Mouse (Mus musculus): ENCODE results near the gene Rasl11b.
A peak's percentile ranks its signal among the peaks of the same experiment; 100 is the strongest.

The Rasl11b gene

DNA sequence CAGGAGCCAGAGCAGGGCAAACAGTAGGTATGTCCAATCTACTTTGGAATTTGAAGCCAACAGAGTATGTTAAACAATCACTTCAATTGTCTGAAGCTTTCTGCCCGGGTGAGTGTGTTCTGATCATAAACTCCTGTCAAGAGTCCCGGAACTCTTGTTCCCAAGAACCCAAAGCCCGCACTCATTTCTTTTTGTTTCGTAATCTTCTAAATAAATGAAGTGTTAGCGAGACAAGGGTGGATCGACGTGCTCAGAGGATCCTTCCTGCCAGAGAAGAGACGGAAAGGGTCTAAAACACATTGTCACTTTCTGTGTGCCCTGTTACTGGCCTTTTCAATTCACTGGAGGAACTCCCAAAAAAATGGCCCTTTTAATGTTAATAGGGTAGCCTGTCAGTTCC lies 6.2 kb upstream of the Rasl11b start:
- no peak for DNase-seq

DNA sequence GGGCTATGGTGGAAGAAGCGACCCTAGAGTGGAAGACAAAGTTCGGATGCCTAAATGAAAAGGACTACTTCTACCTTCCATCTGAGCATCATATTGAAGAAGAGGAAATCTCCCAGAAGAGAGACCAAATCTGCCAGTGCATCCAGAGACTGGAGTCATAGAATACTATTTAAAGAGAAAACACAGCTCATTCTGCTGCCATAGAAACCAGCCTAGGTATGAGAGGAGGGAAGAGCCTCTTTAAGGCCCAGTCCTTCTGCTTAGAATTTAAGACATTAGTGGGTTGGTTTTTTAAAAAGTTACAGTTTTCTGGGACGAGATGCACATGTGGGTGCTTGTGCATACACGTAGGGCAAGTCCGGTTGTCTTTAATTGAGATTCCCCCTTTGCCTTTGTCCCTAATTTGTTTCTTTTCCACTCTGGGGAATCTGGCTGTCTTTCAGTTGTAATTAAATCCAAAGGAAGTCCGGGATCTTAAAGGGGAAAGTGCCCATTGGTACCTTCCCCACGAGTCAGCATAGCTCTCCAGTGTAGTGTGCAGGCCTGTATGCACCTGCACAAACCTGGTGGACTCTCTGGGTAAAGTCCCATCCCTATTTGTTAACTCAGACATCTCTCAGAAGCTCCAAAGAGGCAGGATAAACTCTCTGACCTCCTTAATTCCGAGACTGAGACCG lies 5.5 kb upstream of the Rasl11b start:
- DNase-seq: peak in 1 of 2 experiments; percentile 42

DNA sequence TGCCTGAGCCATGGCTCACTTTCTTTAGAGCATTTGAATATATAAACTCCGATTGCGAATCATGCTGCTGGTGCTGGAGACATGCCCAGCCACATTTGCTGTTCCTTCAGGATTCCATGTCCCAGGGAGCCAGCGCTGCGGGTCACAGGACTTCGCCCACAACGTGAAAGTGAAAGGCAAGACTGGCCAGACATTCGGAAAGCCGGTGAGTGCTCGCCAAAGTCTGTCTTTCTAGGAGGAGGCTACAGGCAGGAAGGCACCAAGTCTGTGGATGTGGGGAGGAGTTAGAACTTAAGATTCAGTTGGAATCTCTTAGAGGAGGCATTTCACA lies 5.0 kb upstream of the Rasl11b start:
- DNase-seq: peak; percentile 54 to 64

DNA sequence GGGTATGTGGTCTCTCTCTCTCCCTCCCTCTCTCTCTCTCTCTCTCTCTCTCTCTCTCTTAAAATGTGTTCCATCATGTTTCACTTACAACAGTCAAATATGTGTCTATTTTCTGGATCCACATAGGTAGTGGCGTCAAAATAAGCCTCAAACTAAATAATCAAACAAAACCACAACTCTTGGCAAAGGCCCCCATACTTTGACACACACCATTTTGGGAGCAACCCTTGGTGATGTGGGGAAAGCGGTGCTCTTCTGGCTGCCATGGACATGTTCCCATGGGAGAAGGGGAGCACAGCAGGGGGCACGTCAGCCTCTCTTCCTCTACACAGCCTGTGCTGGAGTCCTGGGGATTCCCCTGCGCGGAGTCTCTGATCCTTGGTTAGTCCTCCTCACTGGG lies 4.2 kb upstream of the Rasl11b start:
- no peak for DNase-seq

DNA sequence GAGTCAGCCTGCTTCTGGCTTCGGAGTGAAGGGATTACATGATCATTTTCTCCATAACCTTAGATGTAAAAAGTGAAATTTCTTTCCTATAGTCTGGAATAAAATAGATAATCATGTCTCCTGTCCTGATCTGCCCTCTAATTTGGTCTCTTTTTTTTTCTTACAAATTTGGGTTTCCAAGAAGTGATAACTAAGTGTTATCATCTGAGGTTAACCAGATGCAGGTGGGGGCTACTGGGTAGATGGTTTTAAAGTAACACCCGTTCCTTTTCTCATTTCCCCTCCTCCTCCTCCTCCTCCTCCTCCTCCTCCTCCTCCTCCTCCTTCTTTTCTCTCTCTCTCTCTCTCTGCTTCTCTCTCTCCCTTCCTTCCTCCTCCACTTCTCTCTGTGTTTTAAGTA lies 2.1 kb upstream of the Rasl11b start:
- DNase-seq: no peak

DNA sequence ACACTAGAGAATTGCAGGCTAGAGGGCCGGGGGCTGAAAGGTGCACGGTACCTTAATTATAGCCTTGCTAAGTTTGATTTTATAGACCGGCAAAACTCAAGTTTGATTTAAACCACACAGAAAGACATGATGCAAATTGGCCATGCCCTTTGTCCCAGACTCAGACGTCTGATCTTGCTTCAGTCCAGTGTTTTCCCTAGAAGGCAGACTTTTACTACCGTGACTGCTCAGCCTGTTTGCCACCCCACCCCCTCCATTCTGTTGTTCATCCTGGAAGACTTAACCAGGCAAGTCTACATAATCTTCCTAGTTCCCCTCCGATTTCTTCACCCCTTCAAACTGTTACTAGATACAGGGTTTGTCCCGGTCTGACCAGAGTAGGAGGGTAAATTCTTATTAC lies 1.5 kb upstream of the Rasl11b start:
- peak in 1 of 2 experiments; percentile 35 for DNase-seq

DNA sequence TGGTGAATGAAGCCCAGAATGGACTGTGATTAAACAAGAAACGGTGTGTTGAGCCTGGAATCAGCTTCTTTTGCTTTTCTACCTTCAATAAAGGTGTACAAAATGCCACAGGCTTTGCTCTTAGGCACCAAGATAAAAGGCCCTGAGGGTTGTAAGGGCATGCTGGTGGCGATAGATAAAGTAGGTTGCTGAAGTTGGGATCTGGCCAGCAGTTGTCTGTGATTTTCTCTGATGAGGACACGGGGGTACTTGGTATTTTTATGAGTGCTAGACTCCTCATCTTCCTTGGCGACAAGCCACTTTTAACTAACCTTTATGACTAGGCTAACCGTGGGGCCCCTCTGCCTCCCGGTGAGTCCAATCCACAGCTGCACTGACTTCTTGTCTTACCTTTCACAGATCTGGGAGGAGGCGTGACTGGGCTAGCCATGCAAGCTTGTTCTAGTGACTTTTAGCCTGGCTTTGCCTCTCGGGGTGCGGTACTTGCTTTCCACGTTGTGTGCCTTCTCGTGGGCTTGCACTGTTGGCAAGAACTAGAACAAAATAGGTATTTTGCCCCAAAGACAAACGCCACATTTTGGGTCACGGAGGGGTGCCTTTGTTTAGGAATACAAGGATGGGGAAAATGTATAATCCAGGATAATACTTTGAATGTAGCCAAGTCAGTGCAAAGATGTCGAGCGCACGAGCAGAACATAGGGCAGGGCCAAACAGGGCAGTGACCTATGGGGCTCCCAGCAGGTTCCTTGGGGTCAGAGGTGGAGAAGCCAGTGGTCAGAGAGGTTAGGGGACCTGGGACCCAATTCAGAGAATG lies 852 bp upstream of the Rasl11b start:
- DNase-seq: no peak

DNA sequence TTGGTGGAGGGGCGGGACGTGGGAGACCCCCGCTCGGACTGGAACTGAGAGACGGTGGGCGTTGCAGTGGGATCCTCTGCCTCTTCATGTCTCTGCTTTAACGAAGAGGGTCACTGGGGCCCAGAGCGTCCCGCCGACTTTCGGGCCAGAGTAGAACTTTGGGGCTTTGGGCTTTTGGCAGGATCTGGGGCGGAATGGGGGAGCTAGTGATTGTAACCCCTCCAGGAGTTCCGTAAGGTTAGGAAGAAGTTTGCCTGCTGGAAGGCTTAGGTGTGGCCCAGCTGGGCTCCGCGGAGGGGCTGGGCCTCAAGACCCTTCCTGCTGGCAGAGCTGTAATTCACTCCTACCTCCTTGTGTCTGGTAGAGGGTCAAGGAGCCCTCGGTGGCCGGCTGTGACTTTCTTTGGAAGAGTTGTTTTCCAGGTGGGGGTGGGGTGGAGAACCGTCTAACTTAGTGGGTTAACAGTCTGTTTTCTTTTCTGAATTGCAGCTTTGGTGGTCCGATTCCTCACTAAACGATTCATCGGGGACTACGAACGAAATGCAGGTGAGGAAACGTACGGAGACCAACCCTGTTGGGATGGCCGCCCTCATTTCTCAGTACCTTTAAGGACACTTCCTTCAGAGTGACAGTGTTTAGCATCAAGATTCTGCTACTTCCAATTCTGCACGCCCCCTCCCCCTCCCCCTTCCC lies 674 bp downstream of the Rasl11b start:
- no peak for DNase-seq

DNA sequence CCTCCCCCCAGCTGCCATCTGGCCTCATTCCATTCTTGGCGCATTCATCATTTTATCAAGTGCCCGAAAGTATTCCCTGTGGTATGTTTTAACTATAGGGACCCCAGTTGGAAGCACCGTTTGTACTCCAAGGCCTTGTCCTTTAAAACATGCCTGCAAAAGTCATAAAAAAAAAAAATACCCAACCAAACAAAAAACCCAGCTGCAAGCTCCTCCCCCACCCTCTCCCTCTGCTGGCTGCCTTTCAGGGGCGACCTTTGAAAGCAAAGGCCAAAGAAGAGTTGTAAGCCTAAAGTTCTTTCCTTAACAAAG lies 1.2 kb downstream of the Rasl11b start:
- DNase-seq: peak; percentile 71 to 72

DNA sequence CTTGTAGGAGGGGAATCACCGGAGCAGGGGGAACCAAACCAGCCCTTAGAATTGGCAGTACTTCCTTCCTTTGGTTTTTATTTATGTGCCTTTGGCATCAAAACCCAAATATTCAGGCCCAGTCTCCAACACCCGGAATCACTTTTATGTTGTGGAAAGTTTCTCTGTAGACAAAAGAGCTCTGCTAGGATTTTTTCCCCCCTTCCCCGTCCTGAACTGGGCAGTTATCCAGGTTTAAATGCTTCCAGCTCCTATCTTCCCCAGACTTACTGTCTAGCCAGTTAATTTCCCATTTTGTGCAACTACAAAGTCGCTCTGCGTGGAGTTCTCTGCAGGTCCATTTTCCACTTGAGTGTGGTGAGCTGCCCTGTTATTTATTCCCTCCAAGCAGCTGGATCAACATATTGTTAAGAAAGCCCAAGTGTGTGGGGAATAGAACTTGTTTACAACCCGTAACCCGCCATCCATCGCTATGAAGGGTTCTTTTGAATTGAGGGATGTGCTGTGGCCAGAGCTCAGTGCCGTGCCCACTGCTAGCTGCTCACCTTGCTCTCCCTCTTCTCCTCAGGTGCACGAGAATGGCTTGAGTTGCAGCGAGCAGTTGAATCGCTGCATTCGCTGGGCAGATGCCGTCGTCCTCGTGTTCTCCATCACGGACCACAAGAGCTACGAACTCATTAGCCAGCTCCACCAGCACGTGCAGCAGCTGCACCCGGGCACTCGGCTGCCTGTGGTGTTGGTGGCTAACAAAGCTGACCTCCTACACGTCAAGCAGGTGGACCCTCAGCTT lies 2.6 kb downstream of the Rasl11b start:
- DNase-seq: no peak

DNA sequence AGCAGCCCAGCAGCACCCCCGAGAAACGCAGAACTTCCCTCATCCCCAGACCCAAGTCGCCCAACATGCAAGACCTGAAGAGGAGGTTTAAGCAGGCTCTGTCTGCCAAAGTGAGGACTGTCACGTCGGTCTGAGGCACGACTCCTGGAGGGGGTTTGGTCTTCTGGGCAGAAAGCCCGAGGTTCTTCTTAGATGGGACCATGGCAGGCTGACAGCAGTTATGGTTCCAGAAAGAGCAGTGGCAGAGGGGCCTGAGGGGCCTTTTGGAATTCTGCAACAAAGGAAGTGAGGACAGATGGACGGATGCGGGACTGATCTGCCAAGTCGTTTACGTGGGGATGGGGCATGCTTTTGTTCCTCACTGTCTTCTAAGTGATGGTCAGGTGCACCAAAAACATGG lies 3.4 kb downstream of the Rasl11b start:
- no peak for DNase-seq

DNA sequence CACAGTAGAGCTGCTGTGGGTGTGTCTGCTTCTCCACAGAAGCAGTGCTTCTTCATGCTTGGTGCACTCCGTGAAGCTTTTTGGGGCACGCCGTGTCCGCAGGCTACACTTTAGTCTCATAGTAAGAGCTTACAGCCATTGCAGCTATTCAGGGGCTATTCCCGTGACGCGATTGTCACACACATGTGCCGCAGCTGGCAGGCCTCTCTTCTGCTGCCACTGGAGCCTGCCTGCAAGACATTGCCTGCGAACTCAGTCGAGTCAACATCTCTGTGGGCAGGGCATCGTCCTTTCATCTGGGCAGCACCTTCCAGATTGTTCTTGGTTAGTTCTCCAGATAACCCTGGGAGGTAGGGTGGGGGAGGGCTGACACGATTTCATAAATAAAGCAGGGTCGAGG lies 4.7 kb downstream of the Rasl11b start:
- DNase-seq: no peak

DNA sequence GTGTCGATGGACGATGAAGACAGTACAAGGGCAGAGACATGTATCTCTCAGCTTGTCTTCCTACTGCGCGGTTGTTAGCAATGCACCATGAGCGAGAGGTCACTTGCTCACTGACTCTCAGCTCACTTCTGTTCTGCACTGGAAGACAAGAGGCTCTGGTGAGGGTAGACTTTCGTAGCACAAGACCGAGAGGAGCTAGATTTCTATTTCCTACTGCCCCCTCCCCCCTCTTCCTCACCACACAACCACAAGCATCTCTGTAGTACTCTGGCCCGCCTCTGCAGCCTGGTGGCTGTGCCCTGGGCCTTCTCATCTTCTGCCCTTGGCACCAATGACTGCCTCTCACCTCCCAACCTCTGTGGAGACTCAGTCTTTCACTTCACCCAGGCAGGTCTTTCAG lies 5.4 kb downstream of the Rasl11b start:
- no peak for DNase-seq

DNA sequence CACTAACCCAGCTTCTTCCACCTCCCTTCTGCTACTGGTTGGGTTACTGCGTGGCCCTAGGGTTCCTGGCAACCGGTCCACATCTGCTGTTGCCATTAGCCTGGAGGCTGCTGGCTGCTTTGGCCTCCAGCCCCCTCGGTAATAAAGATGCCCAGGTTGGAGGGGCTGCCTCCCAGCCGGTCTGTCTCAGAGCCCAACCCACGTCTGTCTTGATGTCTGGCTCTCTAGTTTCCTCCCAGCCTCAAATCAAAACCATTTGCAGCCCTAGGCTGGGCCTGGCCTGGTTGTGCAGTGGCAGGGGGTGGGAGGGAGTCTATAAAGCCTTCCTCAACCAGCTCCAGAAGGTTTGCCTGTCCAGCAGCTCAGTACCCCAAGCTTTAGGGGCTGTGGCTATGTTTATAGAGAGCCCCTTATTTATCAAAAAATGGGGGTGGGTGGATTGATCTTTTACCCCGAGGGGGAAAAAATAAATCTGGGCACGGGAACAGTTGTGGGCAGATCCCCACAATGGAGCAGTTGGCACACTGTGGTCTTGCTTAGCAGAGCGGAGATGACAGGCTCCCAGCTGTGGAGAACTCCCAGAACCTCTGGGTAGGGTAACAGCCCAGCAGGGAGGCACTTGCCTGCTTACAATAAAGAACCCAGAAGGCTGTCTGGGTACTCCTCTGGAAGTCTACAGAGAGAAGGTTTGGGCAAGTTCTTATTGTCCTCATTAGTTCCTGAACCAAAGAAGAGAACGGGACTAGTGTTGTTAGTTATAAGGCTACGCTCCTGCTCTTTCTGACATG lies 6.7 kb downstream of the Rasl11b start:
- DNase-seq: no peak

DNA sequence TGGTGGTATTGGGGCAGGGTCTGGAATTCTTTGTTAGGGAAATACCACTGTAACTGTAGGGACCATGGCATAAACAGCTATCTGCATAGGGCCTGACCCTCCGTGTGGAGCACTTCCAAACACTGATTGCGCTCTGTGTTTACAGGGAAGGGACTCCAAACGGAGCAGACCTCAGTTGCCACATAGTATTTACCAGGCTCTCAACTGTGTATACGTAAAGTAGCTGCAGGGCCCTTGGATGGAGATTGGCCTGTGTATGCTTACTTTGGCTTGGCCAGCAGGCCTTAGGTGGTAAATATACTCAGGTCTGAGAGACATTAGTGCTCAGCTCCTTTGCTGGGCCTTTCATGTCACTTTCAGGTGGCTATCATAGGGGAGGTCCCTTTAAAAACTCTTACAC lies 7.4 kb downstream of the Rasl11b start:
- no peak for DNase-seq

DNA sequence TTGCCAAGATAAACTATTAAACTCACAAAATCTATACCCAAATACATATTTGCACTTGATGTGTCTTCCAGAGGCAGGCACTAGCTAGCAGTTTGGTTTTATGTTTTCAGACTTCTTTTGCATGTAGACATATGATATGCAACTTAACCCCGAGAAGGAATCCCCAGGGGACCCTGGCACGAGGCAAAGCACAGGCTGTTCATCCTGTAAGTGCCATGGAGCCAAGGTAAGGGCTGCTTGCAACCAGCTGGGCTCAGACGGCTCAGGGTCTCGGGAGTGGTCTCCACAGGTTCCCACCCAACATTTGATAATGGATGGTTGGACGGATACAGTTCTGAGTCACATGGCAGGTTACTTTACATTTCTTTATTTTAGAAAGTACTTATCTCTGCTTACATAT lies 9.4 kb downstream of the Rasl11b start:
- DNase-seq: no peak

DNA sequence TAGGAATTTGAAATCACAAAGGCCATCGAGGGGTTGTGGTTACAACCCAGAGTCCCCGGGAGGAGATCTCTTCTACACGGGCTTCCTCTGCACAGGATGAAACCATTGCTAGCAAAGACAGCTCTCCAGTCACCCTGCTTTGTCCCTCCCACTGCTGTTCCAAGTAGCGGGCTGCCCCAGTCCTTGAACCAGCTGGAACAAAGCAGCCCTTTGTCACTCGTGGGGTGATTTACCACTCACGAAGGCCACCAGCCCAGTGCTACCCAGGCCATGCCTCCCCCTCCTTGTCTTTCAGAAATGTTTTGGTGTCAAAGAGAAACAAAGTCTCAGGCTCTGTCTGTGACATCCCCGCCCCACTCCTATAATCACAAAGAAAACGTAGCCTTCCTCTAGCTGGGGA lies 10.4 kb downstream of the Rasl11b start:
- DNase-seq: no peak

DNA sequence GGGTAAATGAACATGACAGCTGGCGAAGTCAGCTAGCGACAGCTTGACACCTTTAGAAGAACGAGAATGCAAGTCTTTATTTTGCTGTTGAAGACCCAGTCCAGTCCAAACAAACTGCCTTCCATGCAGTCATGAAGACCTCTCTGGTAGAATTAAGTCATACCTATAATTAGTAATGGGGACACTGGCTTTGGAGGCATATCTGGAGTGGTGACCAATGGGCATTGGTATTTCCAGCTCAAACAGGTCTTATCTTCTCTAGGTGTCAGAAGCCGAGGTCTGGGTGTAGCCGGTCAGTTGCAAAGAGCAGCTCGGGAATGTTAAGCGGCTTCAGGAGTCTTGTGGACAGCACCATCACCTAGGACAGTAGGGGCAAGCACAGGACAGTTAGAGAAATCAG lies 11.0 kb downstream of the Rasl11b start:
- DNase-seq: no peak

DNA sequence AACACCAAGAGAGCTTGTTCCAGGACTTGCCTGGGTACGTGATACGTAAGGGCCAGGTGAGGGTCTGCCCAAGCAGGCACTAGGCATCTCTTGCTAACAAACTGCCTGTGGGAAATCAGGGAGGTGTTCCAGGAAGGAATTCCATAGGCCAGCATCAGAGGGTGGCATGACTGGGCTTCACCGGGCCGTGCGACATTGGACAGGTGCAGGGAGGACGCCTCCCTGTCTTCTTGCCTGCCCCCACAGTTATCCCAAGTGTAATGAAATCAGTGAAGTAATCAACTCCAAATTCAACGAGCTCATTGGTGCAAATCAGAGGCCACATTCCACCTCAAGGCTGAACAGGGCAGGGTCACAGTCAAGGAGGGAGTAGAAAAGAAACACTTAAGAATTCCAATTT lies 11.6 kb downstream of the Rasl11b start:
- peak in 1 of 2 experiments; percentile 14 for DNase-seq

DNA sequence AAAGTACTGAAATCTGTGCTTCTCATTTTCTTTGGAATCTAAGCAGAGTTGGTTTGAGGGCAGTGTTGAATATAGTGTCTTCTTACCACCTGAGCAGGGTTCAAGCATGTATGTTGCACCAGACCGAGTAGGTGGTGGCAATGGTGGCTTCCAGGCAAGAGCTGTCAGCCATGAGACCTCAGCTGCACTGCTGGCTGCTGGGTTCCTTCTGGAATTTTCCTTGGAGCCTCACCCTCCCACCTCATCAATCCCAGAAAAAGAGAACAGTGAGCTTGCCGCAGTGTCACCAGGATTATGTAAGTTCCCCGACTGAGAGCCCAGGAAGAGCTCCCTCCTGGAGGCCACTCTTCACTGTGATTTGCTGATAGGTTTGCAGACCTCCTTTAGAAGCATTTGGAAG lies 12.1 kb downstream of the Rasl11b start:
- no peak for DNase-seq

DNA sequence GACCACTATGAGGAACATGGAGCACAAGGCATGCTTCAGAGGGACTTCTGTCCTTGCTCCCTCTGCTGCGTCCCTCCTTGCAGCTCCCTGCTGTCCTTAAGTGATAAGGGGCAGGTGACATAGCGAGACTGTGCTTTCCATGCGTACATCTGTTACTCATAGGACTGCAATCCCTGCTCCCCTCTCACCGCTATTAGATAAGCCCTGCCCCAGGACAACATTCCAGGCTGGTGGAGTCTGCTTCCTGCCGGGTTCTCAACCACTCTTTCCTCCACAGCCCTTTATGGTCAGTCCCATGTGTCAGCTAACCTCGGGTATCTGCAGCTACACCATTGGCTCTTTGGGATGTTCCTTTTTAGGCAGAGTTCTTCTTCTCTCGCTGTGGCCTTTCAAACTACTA lies 13.4 kb downstream of the Rasl11b start:
- DNase-seq: no peak

DNA sequence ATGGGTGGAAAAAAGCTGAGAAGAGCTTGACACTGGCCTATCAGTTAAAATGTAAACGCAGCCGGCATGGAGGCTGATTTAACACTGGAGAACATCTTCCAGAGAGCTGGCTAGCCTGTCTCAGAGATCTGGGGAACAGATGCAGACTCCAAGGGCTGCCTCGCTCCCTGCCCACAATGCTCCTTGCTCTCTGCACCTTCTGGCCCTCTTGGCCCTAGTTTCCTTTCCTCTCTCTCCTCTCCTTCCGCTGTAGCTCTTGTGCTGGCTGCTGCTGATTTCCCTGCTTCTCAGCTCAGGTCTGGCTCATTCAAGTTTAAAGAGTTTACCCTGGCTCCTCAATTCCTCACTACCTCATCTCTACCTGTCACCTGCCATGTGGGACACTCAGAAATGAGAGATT lies 14.6 kb downstream of the Rasl11b start:
- DNase-seq: no peak

DNA sequence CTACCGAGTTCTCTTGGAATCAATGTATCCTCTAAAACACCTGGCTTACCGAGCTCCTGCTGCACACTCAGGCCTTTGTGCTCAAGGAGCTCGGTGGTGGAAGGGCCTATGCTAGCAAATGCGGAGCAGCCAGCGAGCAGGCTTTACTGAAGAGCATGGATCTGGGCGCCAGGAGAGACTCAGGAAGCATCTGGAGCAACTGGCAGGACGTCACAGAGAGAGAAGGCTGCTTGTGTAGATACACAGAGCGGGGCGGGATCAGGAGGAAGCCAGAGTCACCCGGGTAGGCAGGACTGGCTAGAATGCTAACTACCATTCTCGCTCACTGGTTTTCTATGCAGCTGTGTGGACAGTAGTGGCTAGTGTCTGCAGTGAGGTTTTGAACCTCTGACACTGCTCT lies 16.3 kb downstream of the Rasl11b start:
- DNase-seq: no peak

All from kidney, adult 8-10 months (tissue).